Mouse (Mus musculus) heart, postnatal 0 days (tissue): ENCODE data around the gene Serac1.

Source experiments
- CTCF ChIP-seq: IDR thresholded peaks from 2 replicates; pipeline ENCODE4 v1.5.1; 2016; ENCODE audit warnings: antibody characterized with exemption, control low read depth, low read depth
- EP300 ChIP-seq: IDR thresholded peaks from 2 replicates; pipeline ENCODE4 v1.6.1; 2016; ENCODE audit warnings: antibody characterized with exemption, low read depth

DNA sequence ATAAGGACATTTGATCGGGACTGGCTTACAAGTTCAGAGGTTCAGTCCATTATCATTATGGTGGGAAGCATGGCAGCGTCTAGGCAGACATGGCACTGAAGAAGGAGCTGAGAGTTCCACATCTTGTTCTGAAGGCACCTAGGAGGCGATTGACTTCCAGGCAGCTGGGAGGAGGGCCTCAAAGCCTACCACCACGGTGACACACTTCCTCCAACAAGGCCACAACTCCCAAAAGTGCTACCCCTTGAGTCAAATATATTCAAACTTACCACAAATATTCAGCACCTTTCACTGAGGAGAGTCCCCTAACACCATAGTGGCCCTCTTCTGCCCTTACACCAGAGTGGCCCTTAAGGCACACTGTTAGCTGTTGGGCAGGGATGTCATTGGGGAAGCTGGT lies 64.6 kb downstream of the Serac1 start:
- no peak for TF ChIP-seq CTCF
- TF ChIP-seq EP300, result no peak
